Mouse (Mus musculus) retina, postnatal 1 day (tissue): ENCODE measurements at regions not wholly inside any gene's neighbourhood (a gene's known extent, or its start where the extent isn't known, plus 50 kb on each side); places are given as distances from the start of the nearest gene placed in this dataset.
A peak's percentile ranks its signal among the peaks of the same experiment; 100 is the strongest.
"Not testable (repeated sequence)": the region's sequence is repeated elsewhere in the genome, so short reads cannot be mapped to it uniquely, and the experiment has no call there.

Experiments
- DNase-seq: peaks from one replicate; pipeline ENCODE4 v3.0.0-alpha.2; 2012

DNA sequence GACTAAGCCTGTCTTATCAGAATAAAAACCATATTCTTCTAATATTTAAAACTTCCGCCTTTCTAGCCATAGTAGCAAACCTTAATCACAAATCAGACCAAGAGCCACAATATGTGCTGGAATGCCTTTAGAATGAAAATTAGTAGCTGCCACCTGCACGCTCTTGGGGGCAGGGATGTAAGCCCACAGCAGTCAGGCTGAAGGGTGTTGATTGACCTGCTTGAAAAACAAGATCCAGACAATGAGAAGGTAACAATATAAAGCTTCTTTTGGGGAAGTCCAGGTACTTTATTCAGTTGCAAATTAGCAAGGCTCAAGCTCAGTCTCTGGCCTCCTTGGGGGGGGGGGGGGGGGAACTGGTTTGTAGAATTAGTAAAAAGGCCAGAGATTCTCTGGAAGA, 222.3 kb upstream of the Ell2 start:
- DNase-seq, result not testable (repeated sequence)

DNA sequence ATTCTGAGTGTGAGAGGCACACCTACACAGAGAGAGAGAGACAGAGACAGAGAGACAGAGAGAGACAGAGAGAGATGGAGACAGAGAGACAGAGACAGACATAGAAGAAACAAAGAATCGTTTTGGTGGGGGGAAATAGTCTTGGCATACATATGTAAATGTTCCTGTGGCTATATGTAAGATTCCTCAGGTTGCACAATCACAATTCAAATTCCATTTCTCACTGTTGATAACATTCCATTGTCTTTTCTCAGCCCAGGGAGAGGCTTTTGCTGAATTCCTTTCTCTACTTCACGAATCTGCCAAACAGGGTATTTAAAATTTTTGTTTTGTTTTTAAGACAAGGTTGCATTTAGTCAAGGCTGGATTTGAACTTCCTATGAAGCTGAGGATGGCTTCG, 205.0 kb upstream of the Ell2 start:
- DNase-seq, result no peak

DNA sequence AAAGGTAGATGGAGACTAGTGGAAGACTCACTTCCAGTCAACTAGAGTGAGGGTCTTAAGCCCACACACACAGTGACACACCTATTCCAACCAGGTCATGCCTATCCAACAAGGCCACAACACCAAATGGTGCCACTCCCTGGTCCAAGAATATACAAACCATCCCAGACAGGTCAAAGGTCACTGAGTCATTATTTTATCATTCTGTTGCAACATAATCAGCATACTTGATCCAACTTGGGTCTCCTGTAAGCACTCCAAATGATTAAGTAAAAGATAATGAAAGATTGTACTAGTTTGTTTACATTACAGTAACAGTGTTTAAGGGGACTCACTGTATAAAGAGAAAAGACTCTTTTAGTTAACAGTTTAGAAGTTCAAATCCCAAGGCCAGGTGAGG, 203.2 kb upstream of the Ell2 start:
- no peak for DNase-seq

DNA sequence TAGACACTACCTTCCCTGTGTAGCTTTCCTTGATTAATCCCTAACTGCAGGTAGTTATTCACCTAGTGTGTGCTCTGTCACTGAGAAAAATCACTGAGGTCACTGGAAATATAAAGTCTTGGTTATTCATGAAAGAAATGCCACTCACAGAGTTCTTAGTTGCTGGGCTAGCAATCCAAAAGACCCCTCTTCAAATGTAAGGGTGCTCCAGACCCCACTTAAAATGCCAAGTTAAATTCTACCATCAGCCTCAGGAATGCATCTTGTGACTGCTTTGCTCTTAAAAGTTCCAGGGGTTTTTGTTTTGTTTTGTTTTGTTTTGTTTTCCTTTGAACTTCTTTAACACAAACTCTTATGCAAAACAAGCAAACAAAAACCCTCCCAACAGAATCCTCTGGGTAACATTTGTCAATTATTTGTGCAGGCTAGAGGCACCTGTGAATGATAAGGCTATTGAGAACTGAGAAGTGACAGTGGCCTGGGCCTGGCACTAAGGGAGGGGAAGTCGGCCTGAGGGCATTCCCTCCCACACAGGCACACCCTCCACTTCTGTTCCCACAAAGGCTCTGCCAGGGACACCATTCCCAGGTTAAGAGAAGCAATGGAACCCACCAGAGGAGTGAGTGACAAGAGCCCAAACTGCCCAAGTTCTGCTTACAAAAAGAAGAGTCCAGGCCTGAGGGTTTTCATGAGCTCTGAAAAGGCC, 192.1 kb upstream of the Ell2 start:
- no peak for DNase-seq

DNA sequence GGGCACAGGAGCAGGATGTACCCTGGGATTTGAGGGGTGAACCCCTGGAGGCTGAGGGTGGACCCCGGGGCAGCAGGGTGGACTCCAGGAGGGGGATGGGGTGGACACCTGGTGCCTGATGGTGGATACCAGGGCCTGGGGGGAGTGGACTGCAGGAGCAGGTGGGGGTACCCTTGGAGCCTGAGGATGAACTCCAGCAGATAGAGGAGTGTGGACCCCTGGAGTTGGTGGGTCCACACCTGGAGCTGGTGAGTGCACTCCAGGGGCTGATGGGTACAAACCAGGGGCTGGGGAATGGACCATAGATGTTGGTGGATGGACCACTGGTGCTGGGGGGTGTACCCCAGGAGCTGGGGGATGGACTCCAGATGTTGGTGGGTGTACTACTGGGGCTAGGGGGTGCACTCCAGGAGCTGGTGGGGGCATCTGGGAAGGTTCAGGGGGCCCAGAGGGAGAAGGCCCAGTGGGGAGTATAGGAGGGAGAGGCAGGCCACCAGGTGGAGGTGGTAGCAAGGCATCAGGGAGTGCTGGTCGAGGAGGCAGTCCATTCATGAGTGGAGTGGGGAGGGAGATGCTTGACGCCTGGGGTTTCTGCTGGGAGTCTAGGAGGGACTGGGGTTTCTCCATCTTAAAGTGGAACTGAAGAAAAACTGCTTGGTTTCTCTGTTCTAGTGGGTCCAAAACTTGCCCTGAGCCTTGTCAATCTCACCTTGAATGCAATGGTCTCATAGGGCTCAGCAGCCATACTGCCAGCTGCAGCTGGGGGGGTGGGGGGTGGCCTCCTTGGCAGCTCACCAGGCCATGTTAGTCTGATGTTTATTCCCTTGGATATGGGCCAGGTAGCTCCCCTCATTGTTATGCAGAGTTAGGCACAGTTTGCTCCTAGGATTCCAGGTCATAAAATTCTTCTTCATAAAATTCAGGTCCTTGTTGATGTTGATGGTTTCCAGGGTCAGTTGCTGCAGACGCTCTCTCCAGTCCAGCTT, 183.0 kb upstream of the Ell2 start:
- no peak for DNase-seq

DNA sequence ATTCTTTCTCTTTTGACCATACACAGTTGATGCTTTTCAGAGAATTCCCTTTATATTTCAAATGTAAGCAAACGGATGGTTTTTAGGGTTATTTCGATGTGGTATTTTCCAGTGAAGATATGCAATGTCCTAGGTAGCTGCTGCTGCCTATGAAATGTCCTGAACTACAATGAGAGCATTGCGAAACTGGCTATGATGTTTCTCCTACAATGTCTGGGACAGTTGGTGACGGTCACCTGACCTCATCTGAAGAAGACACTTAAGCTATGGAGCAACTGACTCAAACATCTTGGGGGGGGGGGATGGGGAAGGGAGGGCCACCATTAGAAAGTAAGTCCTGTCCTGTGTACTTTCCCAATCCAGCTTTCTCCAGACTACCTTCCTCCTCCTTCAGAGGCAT, 182.1 kb upstream of the Ell2 start:
- no peak for DNase-seq

DNA sequence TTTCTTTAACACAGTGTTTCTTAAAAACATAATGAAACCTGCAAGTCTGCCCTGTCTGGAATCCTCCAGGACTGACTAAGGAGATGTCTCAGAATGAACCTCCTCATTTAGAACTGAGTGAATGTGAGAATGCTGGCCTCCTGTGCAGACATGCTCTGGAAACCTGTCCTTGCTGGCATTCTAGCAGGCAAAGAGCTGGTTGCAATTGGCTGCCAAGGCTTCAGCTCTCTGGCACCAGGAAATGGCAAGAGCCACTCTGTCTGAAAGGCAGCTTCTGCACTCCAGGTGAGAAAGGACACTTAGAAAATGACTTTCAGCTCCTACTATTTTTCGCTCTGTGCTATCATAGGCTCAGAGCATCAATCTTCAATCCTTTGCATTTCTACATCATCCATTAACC, 175.0 kb upstream of the Ell2 start:
- DNase-seq, result no peak

DNA sequence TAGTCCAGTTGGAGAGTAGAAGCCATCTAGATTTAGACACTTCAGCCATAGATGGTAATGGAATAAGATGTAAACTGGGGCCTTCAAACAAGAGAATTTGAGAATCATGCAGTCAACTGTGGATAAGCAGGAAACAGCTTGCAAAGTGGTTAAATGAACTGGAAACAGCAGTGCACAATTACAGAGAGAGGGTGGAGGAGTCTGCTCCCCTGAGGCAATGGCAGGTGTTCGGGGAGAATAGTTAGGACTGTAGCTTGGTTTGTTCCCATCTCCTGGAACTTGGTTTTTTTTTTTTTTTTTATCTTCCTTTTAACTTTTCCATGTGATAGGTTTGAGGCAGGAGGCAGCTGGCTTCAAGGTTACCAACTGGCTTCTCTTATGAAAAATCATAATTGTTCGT, 165.1 kb upstream of the Ell2 start:
- peak; percentile 79 for DNase-seq

DNA sequence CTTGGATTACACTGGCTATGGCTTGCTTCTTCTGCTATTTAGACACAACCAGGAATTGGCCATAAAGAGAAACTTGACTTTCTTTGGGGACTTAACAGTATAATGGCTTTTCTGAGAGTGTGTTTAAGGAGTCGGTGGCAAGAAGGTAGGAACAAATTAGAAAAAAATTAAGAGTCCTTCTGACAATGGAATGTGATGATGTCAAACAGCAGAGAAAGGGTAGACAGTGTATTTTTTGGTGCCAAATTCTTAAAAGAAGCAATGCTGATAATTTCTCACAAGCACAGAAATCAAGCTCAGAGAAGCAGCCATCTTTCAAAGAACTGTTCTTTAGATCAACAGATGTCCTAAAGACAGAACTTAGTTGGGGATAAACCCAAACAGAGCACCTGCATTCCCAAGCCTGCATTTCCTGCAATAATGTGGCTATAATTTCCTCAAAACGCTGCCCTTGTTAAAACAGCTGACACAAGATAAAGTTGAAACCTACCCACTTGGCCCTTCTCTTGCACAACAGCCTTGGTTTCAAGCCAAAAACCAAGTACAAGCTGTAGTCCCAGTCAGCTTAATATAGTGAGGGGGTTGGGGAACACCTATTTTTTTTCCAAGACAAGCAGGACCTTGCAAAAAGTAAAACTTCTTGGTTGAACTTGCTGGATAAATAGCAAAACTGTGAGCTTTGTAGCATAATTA, 164.2 kb upstream of the Ell2 start:
- DNase-seq, result no peak

DNA sequence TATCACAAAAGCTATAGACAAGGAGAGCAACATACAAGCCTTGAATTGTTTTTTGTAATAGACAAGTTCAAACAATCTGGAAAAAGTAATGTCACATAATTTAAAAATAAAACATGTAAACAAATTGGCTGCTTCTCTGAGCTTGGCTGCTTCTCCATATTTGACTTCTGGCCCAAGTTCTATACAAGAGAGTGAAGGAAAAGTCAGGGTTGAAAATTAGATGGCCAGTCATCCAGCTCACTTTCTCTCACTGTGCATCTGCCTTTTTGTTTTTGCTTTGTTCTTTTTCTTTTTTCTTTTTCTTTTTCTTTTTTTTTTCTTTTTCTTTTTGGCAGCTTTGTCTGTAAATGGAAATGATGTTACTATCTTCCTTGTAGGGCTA, 163.6 kb upstream of the Ell2 start:
- DNase-seq, result no peak

DNA sequence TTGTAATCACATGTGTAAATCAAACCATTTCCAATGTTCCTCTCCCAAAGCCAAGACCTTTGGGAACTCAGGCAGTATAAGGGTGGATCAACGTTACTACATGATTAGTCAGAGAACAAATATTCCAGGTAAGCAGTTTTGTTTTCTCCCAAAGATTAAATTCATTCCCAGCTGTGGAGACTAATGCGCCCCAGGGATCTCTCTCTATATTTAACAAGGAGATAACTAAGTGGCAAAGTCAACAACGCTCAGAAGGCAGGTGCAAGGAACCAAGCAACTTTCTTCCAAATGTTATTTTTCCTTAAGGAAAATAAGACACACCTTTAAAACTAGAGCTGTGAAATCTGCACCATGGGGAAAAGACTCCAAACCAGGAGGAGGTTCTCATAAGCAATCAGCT, 163.0 kb upstream of the Ell2 start:
- no peak for DNase-seq

DNA sequence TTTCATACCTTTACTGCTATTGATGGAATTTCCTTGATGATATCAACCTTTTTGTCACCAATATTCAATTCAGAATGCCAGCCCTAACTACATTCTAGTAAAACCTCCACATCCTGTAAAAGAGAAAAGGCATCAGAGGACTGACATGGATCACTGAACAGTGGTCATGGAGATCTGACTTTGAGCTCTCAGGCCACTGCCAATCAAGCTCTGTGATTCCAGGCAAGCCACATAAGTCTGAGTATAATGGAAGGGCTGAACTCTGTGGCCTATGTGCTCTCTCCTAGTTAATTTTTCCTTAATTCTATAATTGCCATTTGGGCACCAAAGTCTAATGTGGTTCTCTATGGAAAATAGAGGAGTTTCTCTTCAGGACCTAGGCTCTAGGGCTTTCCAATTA, 161.8 kb upstream of the Ell2 start:
- no peak for DNase-seq

DNA sequence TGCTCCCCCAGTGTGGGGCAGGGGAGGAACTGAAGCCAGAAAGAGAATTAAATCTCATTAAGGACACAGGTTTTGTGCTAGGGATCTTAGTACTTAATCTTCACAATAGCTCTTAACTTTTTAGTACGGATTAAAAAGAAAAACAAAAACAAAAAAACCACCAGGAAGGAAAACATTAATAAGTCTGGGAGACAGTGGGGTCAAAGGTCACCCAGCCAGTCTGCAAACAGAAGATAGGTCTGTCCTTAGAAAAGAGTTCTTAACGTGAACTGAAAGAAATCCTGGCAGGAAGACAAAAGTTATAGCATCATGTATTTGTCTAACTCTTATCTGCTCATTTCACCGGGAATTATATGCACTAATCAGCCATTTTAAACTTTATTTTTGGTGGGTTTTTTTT, 158.8 kb upstream of the Ell2 start:
- DNase-seq, result no peak

DNA sequence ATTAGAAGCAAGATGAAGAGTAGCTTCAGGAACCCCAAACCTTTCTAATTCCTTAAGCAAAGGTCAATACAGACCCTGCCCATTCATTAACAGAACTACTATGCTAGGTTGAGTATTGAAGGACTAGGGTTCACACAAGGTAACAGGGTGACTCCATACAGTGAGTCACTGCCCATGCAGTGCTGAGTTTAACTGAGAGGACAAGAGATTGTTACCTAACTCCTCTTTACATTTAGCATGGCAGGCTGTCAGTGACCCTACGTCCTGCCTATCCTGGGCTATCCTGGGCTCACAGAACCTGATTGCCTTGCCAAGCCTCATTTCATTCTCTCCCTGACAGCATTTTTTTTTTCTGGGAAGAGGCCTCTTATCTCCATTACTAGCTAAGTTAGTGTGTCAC, 127.6 kb upstream of the Ell2 start:
- DNase-seq, result no peak

DNA sequence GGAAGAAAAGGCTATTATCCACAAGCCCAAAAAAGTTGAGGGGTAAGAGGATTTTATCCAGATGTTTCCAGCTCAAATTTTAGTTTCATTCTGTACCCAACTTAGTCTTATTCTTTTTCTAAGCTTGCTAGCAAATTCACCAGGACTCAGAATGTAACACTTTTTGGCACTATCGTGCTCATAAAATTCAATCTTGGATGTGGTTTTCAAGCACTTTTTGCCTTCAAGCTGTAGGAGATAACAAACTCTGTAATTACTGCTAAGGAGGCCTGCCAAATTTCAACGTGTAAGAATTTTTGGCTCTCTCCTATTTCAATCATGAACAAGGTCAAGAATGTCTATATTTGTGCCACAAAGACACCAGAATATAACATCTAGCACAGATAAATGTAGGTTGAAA, 115.7 kb upstream of the Ell2 start:
- DNase-seq, result no peak

DNA sequence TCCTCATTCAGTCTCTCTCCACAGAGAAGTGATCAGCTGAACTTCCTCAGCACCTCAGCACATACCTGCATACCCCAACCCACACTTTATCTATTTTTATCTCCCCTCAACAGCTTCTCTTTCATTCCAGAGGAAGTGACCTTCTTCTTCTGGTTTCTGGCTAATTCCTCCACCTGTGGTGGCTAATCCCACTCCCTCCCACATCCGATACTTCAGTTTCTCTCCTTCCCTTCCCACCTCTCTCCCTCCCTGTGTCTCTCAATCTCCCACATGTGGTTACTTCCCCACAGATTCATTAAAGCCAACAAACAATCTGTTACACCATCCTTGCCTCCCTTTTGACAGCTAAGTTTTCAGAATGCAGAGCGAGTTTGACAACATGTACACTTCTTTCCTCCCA, 109.7 kb upstream of the Ell2 start:
- DNase-seq, result no peak

DNA sequence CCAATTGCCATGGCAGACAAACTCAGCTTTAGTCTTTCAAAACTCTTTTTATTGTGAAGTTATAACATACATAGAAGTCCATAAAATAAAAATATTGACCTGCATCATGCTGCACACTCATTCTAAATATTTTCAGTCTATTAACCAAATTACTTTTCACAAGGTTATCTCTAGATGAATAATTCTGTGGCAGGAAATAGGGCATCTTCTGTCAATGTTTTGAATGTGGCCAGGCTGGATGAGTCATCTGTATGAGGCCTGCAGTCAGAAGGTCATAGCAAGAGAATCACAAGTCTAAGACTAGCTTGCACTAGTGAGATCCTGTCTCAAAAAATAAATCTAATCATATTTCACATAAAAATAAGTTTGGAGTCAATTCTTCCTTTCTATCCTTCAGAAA, 108.4 kb upstream of the Ell2 start:
- DNase-seq, result no peak

DNA sequence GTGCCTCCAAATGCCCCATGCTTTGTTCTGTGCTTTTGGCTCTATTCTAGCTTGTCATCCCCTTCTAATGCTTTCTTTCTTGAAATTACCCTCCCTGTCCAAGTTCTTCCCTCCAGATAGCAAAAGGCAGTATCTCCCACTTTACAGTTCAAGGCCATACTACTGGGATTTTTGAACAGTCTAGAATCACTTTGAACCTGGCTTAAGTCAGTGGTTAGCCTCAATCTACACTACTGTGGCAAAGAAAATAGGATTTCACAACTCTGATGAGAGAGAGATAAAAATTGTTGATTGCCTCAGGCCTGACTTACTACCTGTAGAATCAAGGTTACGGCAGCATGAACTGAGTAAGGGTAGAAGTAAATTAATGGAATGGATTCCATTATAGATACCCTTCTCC, 107.9 kb upstream of the Ell2 start:
- DNase-seq, result no peak

DNA sequence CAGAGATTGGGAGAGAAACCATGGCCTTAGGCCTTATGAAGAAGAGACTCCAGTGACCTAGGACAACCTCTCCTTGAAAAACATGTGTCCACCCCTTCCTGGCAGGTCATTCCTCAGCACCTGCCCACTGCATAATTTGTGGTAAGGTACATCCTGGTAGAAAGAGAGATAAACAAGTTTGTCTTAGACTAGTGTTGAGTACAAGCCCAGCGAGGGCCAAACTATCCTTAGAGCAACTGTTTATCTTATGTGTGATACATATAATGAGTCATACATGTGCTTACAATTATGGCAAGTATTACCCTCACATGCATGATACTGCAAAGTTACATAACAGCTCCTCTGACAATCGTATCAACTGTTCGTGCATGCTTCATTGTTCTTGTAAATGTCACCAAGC, 83.3 kb upstream of the Ell2 start:
- DNase-seq, result no peak

DNA sequence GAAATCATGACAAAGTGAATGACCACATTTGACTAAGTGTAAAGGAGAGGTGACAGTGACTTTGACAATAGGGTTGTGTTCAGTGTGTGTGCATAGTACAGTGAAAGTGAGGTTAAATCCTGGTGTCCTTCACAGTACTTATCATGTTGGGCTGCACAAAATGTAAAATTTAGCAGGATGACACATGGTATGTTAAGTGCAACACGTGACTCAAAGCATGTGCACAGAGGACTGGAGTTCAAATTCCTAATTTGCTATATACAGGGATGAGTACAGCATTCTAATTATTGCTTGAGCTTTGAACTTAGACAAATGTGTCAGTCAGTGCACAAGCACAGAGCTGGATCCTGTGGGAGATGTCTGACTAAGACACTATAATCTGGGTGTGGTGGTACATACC, 79.2 kb upstream of the Ell2 start:
- no peak for DNase-seq

DNA sequence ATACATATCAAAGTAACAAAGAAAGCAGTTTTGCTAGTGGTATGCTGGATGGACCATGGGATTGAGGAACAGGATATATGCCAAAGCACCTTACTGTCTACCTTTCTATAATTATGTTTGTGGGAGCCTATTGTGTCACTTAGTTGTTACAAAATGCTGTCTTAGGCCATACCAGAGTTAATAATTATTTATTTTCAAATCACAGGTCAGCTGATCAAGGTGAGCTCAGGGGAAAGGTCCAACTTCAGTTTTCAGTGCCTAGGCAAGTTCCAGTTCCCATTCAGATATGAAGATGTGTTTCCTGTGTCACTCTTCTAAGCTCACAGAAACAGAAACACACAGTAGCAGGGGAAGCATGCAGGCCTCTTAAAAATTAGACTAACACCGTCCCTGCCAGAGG, 75.5 kb upstream of the Ell2 start:
- no peak for DNase-seq

DNA sequence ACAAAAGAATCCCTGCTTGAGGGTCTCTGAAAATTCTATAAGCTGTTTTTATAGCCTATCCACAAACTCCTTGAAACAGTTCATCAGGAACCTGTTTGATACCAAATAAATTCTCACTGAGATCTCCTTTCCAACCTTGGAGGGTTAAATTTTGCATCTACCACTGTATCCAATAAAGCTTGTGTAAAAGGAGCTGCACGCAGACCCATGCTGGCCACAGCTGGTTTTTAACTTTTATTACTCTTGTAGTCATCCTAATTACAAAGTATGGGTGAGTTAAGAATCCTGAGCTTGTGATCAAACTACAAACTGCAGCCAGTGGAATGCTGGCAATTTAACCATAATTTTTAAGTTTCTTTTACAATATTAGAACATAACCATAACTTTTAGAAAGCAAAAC, 59.0 kb upstream of the Ell2 start:
- no peak for DNase-seq

DNA sequence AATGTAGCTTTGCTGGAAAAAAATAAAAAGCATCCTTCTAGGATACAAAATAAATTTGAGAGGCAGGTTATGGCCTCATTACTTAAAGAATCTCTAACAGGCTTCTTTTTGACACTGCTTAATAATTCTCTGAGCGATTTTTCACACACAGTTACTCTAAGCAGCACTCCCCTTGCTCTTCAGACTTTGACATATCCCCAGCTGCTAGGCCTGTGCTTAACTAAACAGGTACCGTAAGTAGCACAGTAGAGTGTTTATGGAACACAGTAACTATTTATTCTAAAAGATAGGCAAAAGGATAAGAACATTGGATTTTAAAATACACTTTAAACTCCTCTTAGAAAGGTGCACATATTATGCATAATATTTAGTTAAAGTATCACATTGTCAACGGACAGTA, 54.6 kb upstream of the Ell2 start:
- no peak for DNase-seq

DNA sequence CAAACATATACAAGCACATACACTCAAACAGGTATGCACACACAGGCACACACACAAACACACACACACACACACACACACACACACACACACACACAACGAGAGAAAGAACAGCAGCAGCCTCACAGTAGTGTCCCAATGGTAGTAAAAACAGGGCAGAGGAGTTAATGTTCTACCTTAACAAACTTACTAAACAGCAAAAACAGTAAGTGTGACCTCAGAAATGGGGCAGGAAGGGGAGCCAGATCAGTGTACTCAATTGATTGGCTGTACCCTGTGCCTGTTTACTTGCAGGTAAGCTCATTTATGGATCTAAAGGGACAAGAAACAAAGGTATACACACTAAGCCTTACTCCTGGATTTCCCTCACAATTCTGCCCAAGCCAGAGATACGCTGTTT, 53.6 kb upstream of the Ell2 start:
- no peak for DNase-seq
